Mouse (Mus musculus) embryo, embryonic 9.5 days (tissue): ENCODE results near the gene Dnah7b.
"Not testable (repeated sequence)": the region's sequence is repeated elsewhere in the genome, so short reads cannot be mapped to it uniquely, and the experiment has no call there.

Experiments used
- DNase-seq: peaks from one replicate; pipeline ENCODE4 v3.0.0-alpha.2; 2017; ENCODE audit errors: extremely low spot score

Gene Dnah7b

DNA sequence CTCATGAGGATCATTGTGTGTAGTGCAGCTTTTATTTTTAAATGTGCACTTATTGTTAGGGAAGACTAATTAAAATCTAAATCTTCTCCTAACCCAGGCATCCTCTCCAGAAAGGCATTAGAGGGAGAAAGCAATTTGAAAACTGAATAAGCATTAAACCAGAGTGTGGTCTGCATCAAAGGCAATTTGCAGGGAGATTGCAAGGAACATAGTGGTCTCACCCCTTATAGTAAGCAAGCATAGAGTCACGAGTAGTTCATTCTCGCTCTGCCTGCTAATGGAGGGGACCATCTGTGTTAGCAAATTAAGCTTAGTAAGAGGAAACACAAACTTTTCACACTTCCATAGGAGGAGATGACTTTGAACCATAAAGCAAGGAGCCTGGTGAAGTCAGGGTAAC lies 228.3 kb downstream of the Dnah7b start:
- not testable (repeated sequence) for DNase-seq

DNA sequence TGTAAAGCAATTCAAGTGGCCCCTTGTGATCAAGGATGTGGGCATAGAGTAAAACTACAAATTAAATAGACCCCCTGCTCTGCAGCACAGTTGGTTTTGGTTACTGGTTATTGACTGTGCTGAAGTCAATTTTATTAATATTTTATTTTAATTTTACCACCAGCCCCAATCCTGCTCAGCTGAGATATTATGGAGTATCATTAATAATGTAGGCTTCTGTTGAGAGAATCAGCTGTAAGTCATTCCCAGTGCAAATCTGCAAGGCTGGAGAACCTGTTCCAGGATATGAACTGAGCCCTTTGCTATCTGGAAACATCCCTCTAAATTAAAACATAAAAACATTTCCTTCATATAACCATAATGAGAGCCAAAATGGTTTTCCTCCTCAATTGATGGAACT lies 259.8 kb downstream of the Dnah7b start:
- DNase-seq = not testable (repeated sequence)

DNA sequence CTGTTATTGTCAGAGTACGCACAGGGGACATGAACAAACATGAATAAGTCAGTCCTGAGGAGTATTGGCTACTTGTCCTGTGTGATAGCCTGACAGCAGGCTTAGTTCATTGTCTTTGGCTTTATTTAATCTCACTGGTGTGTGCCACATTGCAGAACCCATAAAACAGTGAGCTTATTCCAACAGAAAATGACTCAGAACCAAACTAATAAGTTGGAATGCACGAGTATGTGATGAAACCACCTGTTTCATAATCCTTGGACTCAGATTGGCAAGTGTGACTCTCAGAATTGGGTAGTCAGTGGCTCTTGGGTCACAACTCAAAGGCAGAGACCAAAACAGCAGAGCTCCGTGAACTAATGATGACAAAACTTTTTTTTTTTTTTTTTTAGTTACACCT lies 279.2 kb downstream of the Dnah7b start:
- not testable (repeated sequence) for DNase-seq

DNA sequence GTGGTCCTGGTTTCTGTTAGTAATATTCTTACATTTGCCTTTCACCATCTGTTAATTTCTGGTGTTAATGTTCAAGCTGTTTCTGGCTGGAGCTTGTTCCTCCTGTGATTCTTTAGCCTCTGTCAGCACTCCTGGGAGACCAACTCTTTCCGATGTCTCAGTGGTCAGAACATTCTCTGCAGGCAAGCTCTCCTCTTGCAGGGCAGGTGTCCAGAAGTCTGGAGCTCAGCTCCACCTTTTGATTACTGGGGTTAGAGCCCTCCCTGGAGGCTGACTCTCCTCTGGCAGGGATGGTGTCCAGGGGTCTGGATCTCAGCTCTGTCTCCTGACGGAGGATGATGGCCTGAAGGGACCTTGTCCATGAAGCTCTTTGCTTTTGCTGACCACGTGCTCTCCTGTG lies 314.5 kb downstream of the Dnah7b start:
- DNase-seq = not testable (repeated sequence)

DNA sequence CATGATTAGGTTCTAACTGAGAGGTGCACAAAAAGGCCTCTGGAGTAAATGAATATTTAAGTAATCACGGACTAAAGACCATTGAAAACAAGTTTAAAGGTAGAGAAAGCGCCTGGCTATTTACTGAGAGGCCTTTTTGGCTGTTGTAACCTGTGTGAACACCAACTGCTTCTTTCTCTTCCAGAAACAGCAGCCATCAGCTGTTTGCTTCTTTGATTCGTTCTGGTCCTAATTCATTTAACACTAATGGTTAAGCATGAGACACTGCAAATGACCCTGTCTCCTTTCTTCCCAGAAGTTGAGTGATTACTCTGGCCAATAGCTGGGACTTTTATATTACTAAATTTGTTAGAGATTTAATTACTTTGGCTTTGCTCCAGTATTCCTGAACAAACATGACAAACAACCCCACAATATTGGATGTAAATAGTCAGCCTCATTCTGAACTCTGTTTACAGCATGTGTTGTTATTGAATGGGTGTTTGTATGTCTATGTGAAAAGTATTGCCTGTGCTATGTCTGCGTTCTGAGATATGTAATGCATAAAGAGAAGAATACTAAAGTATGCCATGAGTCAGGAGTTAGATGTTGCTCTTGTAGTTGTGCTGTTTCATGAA lies 328.7 kb downstream of the Dnah7b start:
- not testable (repeated sequence) for DNase-seq

DNA sequence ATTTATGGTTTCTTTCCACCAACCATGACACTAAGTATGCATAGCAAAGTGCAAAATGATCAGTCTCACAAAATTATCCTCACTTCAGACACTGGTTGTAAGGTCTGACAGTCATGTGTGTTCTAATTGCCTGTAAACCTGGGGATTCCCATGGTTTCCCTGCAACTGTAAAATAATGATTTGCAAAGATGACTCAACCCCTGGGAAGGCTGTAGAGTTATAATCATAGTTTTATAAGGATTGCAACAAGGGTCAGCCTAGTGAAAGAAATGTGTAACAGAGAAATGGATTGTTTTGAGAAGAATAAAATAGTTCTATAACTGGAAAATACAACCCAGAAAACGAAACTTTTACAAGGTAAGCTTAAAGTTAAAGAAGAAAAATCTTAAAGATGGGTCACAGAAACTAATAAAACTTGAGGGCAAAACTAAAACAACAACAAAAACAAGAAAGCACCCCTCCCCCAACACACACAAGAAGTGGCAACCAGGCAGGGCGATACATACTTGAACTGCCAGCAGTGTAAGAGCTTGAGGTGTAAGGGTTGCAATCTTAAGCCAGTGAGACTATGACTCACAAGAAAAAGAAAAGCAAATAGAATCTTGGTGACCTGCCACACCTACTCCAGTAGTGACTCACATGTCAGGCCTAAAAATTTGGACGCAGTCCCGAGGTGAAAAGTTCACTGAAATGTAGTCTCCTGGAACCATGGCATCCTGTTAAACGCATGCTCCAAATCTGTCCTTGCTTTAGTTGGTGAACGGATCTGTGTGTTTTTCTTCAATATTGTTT lies 342.4 kb downstream of the Dnah7b start:
- DNase-seq = no peak

DNA sequence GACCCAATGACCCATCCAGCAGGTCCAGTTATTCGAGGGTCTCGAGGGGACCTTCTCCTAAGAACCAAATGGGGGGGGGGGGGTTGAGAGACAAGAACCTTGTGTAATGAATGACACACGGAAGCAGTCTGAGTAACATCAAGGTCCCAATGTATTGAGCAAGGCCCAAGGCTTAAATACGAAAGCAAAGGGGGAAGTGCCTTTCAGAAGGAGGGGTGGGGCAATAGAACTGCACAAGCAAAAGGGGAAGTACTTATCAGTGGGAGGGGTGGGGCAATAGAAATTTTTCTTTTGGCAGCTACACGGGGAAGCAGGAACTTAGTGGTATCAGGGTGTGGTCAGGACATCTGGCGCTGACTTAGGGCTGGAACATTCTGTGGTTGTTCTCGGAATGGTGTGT lies 348.7 kb downstream of the Dnah7b start:
- not testable (repeated sequence) for DNase-seq

DNA sequence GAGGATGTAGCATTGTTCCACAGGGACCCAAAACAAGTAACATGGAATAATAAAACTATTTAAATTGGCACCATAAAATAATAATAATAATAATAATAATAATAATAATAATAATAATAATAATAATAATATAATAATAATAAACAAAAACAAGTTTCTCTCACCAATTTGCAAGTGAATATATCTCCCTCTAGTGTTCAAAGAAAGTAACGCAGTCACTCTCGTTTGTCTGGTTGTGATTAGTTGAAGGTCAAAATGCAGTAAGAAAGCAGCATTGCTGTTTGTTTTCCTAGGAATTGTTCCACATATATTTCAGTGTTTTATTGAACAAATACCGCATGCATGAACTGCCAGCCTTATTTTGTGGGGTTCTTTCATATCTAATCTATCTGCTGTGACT lies 350.8 kb downstream of the Dnah7b start:
- DNase-seq = peak; percentile 38

DNA sequence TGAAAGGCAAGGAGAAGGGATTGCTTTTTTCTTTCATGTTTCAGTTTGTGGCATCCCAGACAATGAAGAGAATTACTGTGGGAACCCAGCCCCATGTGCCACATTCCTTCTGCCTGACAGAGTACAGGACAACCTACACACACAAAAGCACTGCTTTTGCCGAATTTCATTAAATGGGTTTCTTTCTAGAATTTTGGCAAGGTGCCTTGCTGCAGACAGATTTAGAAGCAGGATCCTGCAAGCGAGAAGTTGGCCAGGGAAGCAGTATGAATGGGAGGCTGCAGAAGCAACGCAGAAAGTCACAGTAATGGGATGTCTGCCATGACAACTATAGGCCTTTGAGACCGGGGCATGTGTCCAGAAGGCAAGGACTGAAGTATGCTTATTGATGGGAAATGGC lies 352.9 kb downstream of the Dnah7b start:
- not testable (repeated sequence) for DNase-seq
